Mouse (Mus musculus) heart, postnatal 0 days (tissue): ENCODE results near the gene Olfr847. TPM values are rescaled to one million over a fixed set of nuclear protein-coding genes. Genes with fewer than 3 reads are reported as not detected.

Experiments used
- ATAC-seq: fragments of 200-750 bp; cut with Nextera tagmentation; 2 replicates; pipeline ENCODE4 v1.8.0; 2017; ENCODE audit warnings: low read depth, moderate number of reproducible peaks, moderate library complexity; ENCODE audit not compliant: insufficient read depth
- DNase-seq: peaks from one replicate; pipeline ENCODE4 v3.0.0-alpha.2; 2016; ENCODE audit warnings: low spot score
- H3K27ac ChIP-seq: fragments of 300-500 bp; sonication (generic); 2 replicates; pipeline ENCODE4 v1.5.1; 2014; ENCODE audit warnings: low read depth, mild to moderate bottlenecking
- H3K27me3 ChIP-seq: fragments of 300-500 bp; sonication (generic); 2 replicates; pipeline ENCODE4 v1.6.1; 2014; ENCODE audit warnings: low read length, mixed read lengths; ENCODE audit not compliant: control insufficient read depth, insufficient read depth
- H3K36me3 ChIP-seq: fragments of 300-500 bp; sonication (generic); replicated peaks from 2 replicates; pipeline ENCODE4 v1.6.1; 2014; ENCODE audit warnings: low read length, mixed read lengths; ENCODE audit not compliant: control insufficient read depth, insufficient read depth
- H3K4me1 ChIP-seq: fragments of 300-500 bp; sonication (generic); 2 replicates; pipeline ENCODE4 v1.6.1; 2014; ENCODE audit warnings: antibody characterized with exemption; ENCODE audit not compliant: control insufficient read depth, insufficient read depth
- H3K4me2 ChIP-seq: fragments of 300-500 bp; sonication (generic); 2 replicates; pipeline ENCODE4 v1.6.1; 2014; ENCODE audit warnings: low read depth, mild to moderate bottlenecking, low read length, moderate library complexity
- H3K4me3 ChIP-seq: fragments of 300-500 bp; sonication (generic); 2 replicates; pipeline ENCODE4 v1.5.1; 2014; ENCODE audit warnings: low read depth, low read length
- H3K9ac ChIP-seq: fragments of 300-500 bp; sonication (generic); replicated peaks from 2 replicates; pipeline ENCODE4 v1.6.1; 2014; ENCODE audit warnings: low read depth, low read length, mixed read lengths
- H3K9me3 ChIP-seq: fragments of 300-500 bp; sonication (generic); replicated peaks from 2 replicates; pipeline ENCODE4 v1.6.1; 2016; ENCODE audit warnings: low read length; ENCODE audit not compliant: control insufficient read depth
- CTCF ChIP-seq: IDR thresholded peaks from 2 replicates; pipeline ENCODE4 v1.5.1; 2016; ENCODE audit warnings: antibody characterized with exemption, control low read depth, low read depth
- EP300 ChIP-seq: IDR thresholded peaks from 2 replicates; pipeline ENCODE4 v1.6.1; 2016; ENCODE audit warnings: antibody characterized with exemption, low read depth
- WGBS: fragments of 180-500 bp; shearing (Covaris S2); extraction: QIAGEN DNeasy Blood & Tissue Kit; methylation state at CpG from one replicate; pipeline ENCODE4 v1.1.7; 2014; 5-methylcytosine and 5-hydroxymethylcytosine counted together
- polyA plus RNA-seq: library from polyadenylated mRNA; unstranded; fragments of >200 nt; fragmentation: Nextera tagmentation; extraction: Ambion mirVana; gene quantifications from 2 replicates; pipeline ENCODE4 v1.2.1, GENCODE M21; 2015
- total RNA-seq: library from RNA; depleted of rRNA; stranded (reverse); fragments of >200 nt; gene quantifications from 2 replicates; pipeline ENCODE4 v1.2.3, GENCODE M21; 2014; ENCODE audit warnings: low replicate concordance; rRNA removed

Olfr847 gene
- total RNA-seq (not detected in 2 replicates), polyA plus RNA-seq (not detected in 2 replicates)

DNA sequence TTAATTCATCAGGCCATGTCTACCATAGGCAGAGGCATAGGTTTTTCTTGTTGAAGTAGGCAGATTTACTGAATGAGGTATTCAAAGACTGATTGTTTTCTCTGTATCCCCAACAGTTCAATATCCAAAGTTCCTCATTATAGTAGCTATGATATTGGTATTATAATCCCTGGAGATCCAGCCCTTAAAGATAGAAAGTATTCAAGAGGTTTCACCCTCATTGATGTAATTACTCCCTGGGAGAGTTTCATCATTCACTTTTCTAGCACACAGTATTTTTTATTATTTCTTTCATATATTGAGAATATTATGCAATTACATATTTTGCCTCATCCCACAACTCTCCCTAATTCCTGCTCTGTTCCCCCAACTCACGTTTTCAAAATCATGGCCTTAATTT lies at the start of gene Olfr847:
Gene Olfr847 (minus strand): TSS at position 101 of the 400 bp plus-strand sequence.
- H3K27ac ChIP-seq: no peak within 1 kb of the TSS
- no peak within 1 kb of the TSS for H3K9ac ChIP-seq
- TF ChIP-seq CTCF (no peak), EP300 (no peak)
- H3K4me1 ChIP-seq: no peaks in the 10 kb centered on the region
- no peaks in the 10 kb centered on the region for H3K27me3 ChIP-seq
- no peaks in the 10 kb centered on the region for H3K9me3 ChIP-seq
- DNase-seq (no peak), ATAC-seq (no peak)
- H3K4me3 ChIP-seq: no peak within 1 kb of the TSS
- 41% methylated on average over 1 of the region's 1 CpGs for WGBS
- H3K4me2 ChIP-seq: no peak within 1 kb of the TSS
- no peaks in the 10 kb centered on the region for H3K36me3 ChIP-seq

- no peaks in the 10 kb centered on the region for H3K9me3 ChIP-seq
- no peaks in the 10 kb centered on the region for H3K4me1 ChIP-seq
- ATAC-seq: no peak
- no peaks in the 10 kb centered on the region for H3K27me3 ChIP-seq
- no peak within 1 kb of the TSS for H3K4me3 ChIP-seq
- H3K27ac ChIP-seq: no peak within 1 kb of the TSS
- no peak within 1 kb of the TSS for H3K4me2 ChIP-seq
- no peaks in the 10 kb centered on the region for H3K36me3 ChIP-seq
- DNase-seq: no peak
- WGBS: 41% methylated on average over 1 of the region's 1 CpGs
- H3K9ac ChIP-seq: no peak within 1 kb of the TSS
- TF ChIP-seq CTCF (no peak), EP300 (no peak)
These were observed 14.6 kb downstream of the Olfr847 start, which contains the start of gene Olfr846 for GRCm38 (mm10) chr9:19363905-19364304. Gene Olfr846 (minus strand): TSS chr9:19364005.

DNA sequence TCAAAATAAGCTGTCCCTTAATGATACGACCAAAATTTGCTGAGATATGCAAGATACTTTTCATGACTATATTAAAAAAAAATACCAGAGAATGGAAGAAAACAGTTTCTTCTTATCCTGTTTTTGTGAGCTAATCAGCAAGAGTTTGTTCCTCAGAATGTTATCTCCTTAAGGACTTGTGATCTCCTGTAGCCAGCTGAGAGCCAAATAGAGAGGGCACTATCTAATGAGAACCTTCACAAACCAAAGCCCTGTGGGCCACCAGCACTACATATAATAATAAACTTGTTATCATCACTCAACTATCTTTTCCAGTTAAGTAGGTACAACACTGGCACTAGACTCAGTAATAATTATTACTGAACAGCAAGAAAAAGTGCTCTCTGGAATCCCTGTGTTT lies 42.3 kb downstream of the Olfr847 start, which contains the start of gene Olfr845:
Gene Olfr845 (plus strand): TSS at position 301 of the 400 bp plus-strand sequence.
- no peaks in the 10 kb centered on the region for H3K4me1 ChIP-seq

More for the DNA sequence above, 42.3 kb downstream of the Olfr847 start, which contains the start of gene Olfr845:
- H3K27ac ChIP-seq: no peak within 1 kb of the TSS
- H3K27me3 ChIP-seq: no peaks in the 10 kb centered on the region
- H3K36me3 ChIP-seq: no peaks in the 10 kb centered on the region
- no peak for TF ChIP-seq EP300
- no peak for TF ChIP-seq CTCF
- no peak within 1 kb of the TSS for H3K4me2 ChIP-seq
- DNase-seq (no peak), ATAC-seq (no peak)
- WGBS: 35% methylated on average over 1 of the region's 1 CpGs
- 0 out of 2 replicates have a peak, but pooled peaks cover 8% of the 10 kb centered on the region for H3K9me3 ChIP-seq
- H3K4me3 ChIP-seq: no peak within 1 kb of the TSS
- no peak within 1 kb of the TSS for H3K9ac ChIP-seq

Other genes with a start within 250 kb of the Olfr847 start
- gene Olfr837, start 242.4 kb downstream of the Olfr847 start, total RNA-seq: not detected in 2 replicates
- not detected in 2 replicates for gene Olfr837, start 242.4 kb downstream of the Olfr847 start, polyA plus RNA-seq
- not detected in 2 replicates for gene Olfr839-ps1, start 201.4 kb downstream of the Olfr847 start, total RNA-seq
- not detected in 2 replicates for gene Olfr839-ps1, start 201.4 kb downstream of the Olfr847 start, polyA plus RNA-seq
- gene Olfr843, start 126.7 kb downstream of the Olfr847 start, total RNA-seq: not detected in 2 replicates
- not detected in 2 replicates for gene Olfr843, start 126.7 kb downstream of the Olfr847 start, polyA plus RNA-seq
- not detected in 2 replicates for gene Olfr844, start 62.3 kb downstream of the Olfr847 start, total RNA-seq
- not detected in 2 replicates for gene Olfr844, start 62.3 kb downstream of the Olfr847 start, polyA plus RNA-seq
- gene Olfr845, start 42.2 kb downstream of the Olfr847 start, total RNA-seq: not detected in 2 replicates
- not detected in 2 replicates for gene Olfr845, start 42.2 kb downstream of the Olfr847 start, polyA plus RNA-seq
- gene Olfr846, start 14.7 kb downstream of the Olfr847 start, total RNA-seq: not detected in 2 replicates
- gene Olfr846, start 14.7 kb downstream of the Olfr847 start, polyA plus RNA-seq: not detected in 2 replicates
- not detected in 2 replicates for gene Olfr849, start 61.6 kb upstream of the Olfr847 start, total RNA-seq
- not detected in 2 replicates for gene Olfr849, start 61.6 kb upstream of the Olfr847 start, polyA plus RNA-seq
- gene Olfr850, start 99.6 kb upstream of the Olfr847 start, total RNA-seq: not detected in 2 replicates
- not detected in 2 replicates for gene Olfr850, start 99.6 kb upstream of the Olfr847 start, polyA plus RNA-seq
- not detected in 2 replicates for gene Olfr851, start 114.6 kb upstream of the Olfr847 start, total RNA-seq
- gene Olfr851, start 114.6 kb upstream of the Olfr847 start, polyA plus RNA-seq: not detected in 2 replicates
- gene Olfr853, start 162.4 kb upstream of the Olfr847 start, total RNA-seq: not detected in 2 replicates
- not detected in 2 replicates for gene Olfr853, start 162.4 kb upstream of the Olfr847 start, polyA plus RNA-seq
- not detected in 2 replicates for gene Olfr854, start 188.7 kb upstream of the Olfr847 start, total RNA-seq
- gene Olfr854, start 188.7 kb upstream of the Olfr847 start, polyA plus RNA-seq: not detected in 2 replicates
- not detected in 2 replicates for gene Olfr855, start 203.9 kb upstream of the Olfr847 start, total RNA-seq
- not detected in 2 replicates for gene Olfr855, start 203.9 kb upstream of the Olfr847 start, polyA plus RNA-seq
- gene Zfp317, start 243.4 kb upstream of the Olfr847 start, total RNA-seq: 10.6 and 22.8 TPM in 2 replicates
- gene Zfp317, start 243.4 kb upstream of the Olfr847 start, polyA plus RNA-seq: 11.5 and 12.0 TPM in 2 replicates